Mouse (Mus musculus) intestine, embryonic 14.5 days (tissue): Measurements from ENCODE around the gene Sf1. TPM values are rescaled to one million over a fixed set of nuclear protein-coding genes. Genes with fewer than 3 reads are reported as not detected.
A peak's percentile ranks its signal among the peaks of the same experiment; 100 is the strongest.

Experiments
- ATAC-seq: fragments of 200-750 bp; cut with Nextera tagmentation; replicated peaks from 2 replicates; pipeline ENCODE4 v1.8.0; 2017; ENCODE audit warnings: low read depth, moderate number of reproducible peaks, moderate TSS enrichment, moderate library complexity; ENCODE audit not compliant: low FRiP score, low TSS enrichment
- DNase-seq: peaks from one replicate; pipeline ENCODE4 v3.0.0-alpha.2; 2018; ENCODE audit warnings: low spot score
- H3K27ac ChIP-seq: fragments of 300-500 bp; sonication (generic); 2 replicates; pipeline ENCODE4 v1.5.1; 2014; ENCODE audit warnings: low read depth, mild to moderate bottlenecking, control low read depth
- H3K27me3 ChIP-seq: fragments of 300-500 bp; sonication (generic); replicated peaks from 2 replicates; pipeline ENCODE4 v1.6.1; 2014; ENCODE audit warnings: low read length, control low read depth; ENCODE audit not compliant: control insufficient read depth, insufficient read depth
- H3K36me3 ChIP-seq: fragments of 300-500 bp; sonication (generic); 2 replicates; pipeline ENCODE4 v1.6.1; 2014; ENCODE audit warnings: low read length, control low read depth; ENCODE audit not compliant: control insufficient read depth, insufficient read depth
- H3K4me1 ChIP-seq: fragments of 300-500 bp; sonication (generic); replicated peaks from 2 replicates; pipeline ENCODE4 v1.6.1; 2014; ENCODE audit warnings: low read length, control low read depth, mixed read lengths; ENCODE audit not compliant: control insufficient read depth, insufficient read depth
- H3K4me2 ChIP-seq: fragments of 300-500 bp; sonication (generic); 2 replicates; pipeline ENCODE4 v1.6.1; 2014; ENCODE audit warnings: low read length
- H3K4me3 ChIP-seq: fragments of 300-500 bp; sonication (generic); 2 replicates; pipeline ENCODE4 v1.5.1; 2014; ENCODE audit warnings: low read depth, low read length, control low read depth, mixed read lengths
- H3K9ac ChIP-seq: fragments of 300-500 bp; sonication (generic); 2 replicates; pipeline ENCODE4 v1.6.1; 2014; ENCODE audit warnings: mild to moderate bottlenecking, low read length
- H3K9me3 ChIP-seq: fragments of 300-500 bp; sonication (generic); 2 replicates; pipeline ENCODE4 v1.6.1; 2016; ENCODE audit warnings: low read length, control low read depth; ENCODE audit not compliant: control insufficient read depth
- WGBS: fragments of 180-500 bp; shearing (Covaris S2); extraction: QIAGEN DNeasy Blood & Tissue Kit; methylation state at CpG from one replicate; pipeline ENCODE4 v1.1.7; 2014; 5-methylcytosine and 5-hydroxymethylcytosine counted together
- polyA plus RNA-seq: library from polyadenylated mRNA; unstranded; fragments of >200 nt; fragmentation: Nextera tagmentation; extraction: Ambion mirVana; gene quantifications from 2 replicates; pipeline ENCODE4 v1.2.1, GENCODE M21; 2014

The Sf1 gene
- polyA plus RNA-seq, 1 experiment from 2014 or later = 143 TPM

- ATAC-seq = no peak
- DNase-seq = peak; percentile 83
These were observed 12.7 kb downstream of the Sf1 start for GRCm38 (mm10) chr19:6376255-6376564.

GRCm38 (mm10) chr19:6376643-6377042 is 13.2 kb downstream of the Sf1 start:
- Histone ChIP-seq H3K4me3 (no peak overlapping the region), H3K4me1 (no peaks in the 10 kb centered on the region), H3K27ac (no peak overlapping the region), H3K9me3 (no peaks in the 10 kb centered on the region), H3K27me3 (no peaks in the 10 kb centered on the region), H3K36me3 (peaks cover 79% of the 10 kb centered on the region), H3K9ac (no peak overlapping the region), H3K4me2 (no peak overlapping the region)
- DNase-seq (no peak), ATAC-seq (no peak)
- 82% methylated on average over 2 of the region's 2 CpGs for WGBS

More at GRCm38 (mm10) chr19:6376255-6376564, 12.7 kb downstream of the Sf1 start:
- Histone ChIP-seq H3K9me3 (no peaks in the 10 kb centered on the region), H3K27ac (no peak overlapping the region), H3K4me1 (no peaks in the 10 kb centered on the region), H3K4me3 (no peak overlapping the region), H3K27me3 (no peaks in the 10 kb centered on the region), H3K36me3 (peaks cover 83% of the 10 kb centered on the region), H3K9ac (no peak overlapping the region), H3K4me2 (no peak overlapping the region)
- 83% methylated on average over 14 of the region's 14 CpGs for WGBS

GRCm38 (mm10) chr19:6377327-6378040 is 14.0 kb downstream of the Sf1 start:
- WGBS = 85% methylated on average over 11 of the region's 11 CpGs
- DNase-seq (no peak), ATAC-seq (no peak)
- Histone ChIP-seq H3K4me2 (no peak overlapping the region), H3K4me3 (no peak overlapping the region), H3K9ac (no peak overlapping the region), H3K27me3 (no peaks in the 10 kb centered on the region), H3K9me3 (no peaks in the 10 kb centered on the region), H3K27ac (no peak overlapping the region), H3K36me3 (peaks cover 70% of the 10 kb centered on the region), H3K4me1 (no peaks in the 10 kb centered on the region)

- ATAC-seq = no peak
These were observed 17.1 kb downstream of the Sf1 start for GRCm38 (mm10) chr19:6380411-6381166.

GRCm38 (mm10) chr19:6381238-6381637 is 17.7 kb downstream of the Sf1 start:
- no peak overlapping the region for H3K4me2 ChIP-seq
- no peak overlapping the region for H3K27ac ChIP-seq
- ATAC-seq (no peak), DNase-seq (no peak)
- no peak overlapping the region for H3K9ac ChIP-seq
- WGBS = 93% methylated on average over 5 of the region's 5 CpGs
- H3K36me3 ChIP-seq = peaks cover 33% of the 10 kb centered on the region
- no peaks in the 10 kb centered on the region for H3K27me3 ChIP-seq
- peaks cover 10% of the 10 kb centered on the region for H3K4me1 ChIP-seq
- H3K4me3 ChIP-seq = no peak overlapping the region
- no peaks in the 10 kb centered on the region for H3K9me3 ChIP-seq

More at GRCm38 (mm10) chr19:6380411-6381166, 17.1 kb downstream of the Sf1 start:
- peaks cover 10% of the 10 kb centered on the region for H3K4me1 ChIP-seq
- no peak overlapping the region for H3K4me3 ChIP-seq
- no peak for DNase-seq
- peaks cover 39% of the 10 kb centered on the region for H3K36me3 ChIP-seq
- H3K4me2 ChIP-seq = no peak overlapping the region
- no peak overlapping the region for H3K27ac ChIP-seq
- 88% methylated on average over 9 of the region's 9 CpGs for WGBS
- H3K9me3 ChIP-seq = no peaks in the 10 kb centered on the region
- no peak overlapping the region for H3K9ac ChIP-seq
- H3K27me3 ChIP-seq = no peaks in the 10 kb centered on the region

GRCm38 (mm10) chr19:6382323-6382924 is 18.9 kb downstream of the Sf1 start:
- no peak overlapping the region for H3K4me3 ChIP-seq
- 73% methylated on average over 4 of the region's 4 CpGs for WGBS
- no peak overlapping the region for H3K4me2 ChIP-seq
- DNase-seq (no peak), ATAC-seq (no peak)
- H3K27ac ChIP-seq = no peak overlapping the region
- no peak overlapping the region for H3K9ac ChIP-seq
- no peaks in the 10 kb centered on the region for H3K9me3 ChIP-seq
- no peaks in the 10 kb centered on the region for H3K27me3 ChIP-seq
- peaks cover 21% of the 10 kb centered on the region for H3K36me3 ChIP-seq
- peaks cover 10% of the 10 kb centered on the region for H3K4me1 ChIP-seq

DNA sequence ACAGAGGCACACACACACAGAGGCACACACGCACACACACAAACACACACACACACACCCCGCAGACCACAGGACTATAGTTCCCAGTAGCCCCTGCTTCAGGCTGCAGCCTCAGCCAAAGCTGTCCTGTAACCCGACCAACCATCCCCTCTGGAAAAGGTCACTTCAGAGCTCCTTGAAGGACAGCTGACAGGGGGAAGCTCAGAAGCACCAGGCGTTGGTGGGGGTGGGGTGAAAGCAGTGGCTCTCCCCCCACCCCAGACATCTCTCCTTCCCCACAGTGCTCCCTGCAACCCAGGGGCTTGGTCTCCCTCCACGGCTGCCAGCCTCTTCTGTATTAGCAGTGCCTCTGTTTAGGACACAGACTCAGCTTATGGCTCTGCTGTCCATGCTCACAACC is 20.0 kb downstream of the Sf1 start:
- DNase-seq (no peak), ATAC-seq (no peak)
- Histone ChIP-seq H3K4me1 (peaks cover 10% of the 10 kb centered on the region), H3K36me3 (peaks cover 10% of the 10 kb centered on the region; the same call in 1 of the 2 replicates), H3K4me2 (no peak overlapping the region), H3K9ac (no peak overlapping the region), H3K9me3 (no peaks in the 10 kb centered on the region), H3K4me3 (no peak overlapping the region), H3K27ac (no peak overlapping the region), H3K27me3 (no peaks in the 10 kb centered on the region)
- WGBS = 43% methylated on average over 5 of the region's 5 CpGs

- Histone ChIP-seq H3K9me3 (no peaks in the 10 kb centered on the region), H3K4me2 (peak within 1 kb of the TSS; percentile 7; the same call in 1 of the 2 replicates), H3K27me3 (no peaks in the 10 kb centered on the region), H3K4me3 (no peak within 1 kb of the TSS), H3K27ac (no peak within 1 kb of the TSS), H3K36me3 (0 out of 2 replicates have a peak, but pooled peaks cover 5% of the 10 kb centered on the region), H3K4me1 (peaks cover 10% of the 10 kb centered on the region), H3K9ac (no peak within 1 kb of the TSS; the same call in 1 of the 2 replicates)
- DNase-seq (no peak), ATAC-seq (peak; percentile 51)
- WGBS = 11% methylated on average over 7 of the region's 7 CpGs
These were observed 20.6 kb downstream of the Sf1 start, which contains the start of gene Pygm for GRCm38 (mm10) chr19:6384128-6384527. Gene Pygm, plus strand, starts transcription at chr19:6384399.
